Mouse (Mus musculus): ENCODE results near the gene Gm5862. TPM values are rescaled to one million over a fixed set of nuclear protein-coding genes. Genes with fewer than 3 reads are reported as not detected.

Gm5862 gene
- polyA plus RNA-seq, 1 experiment from 2014 or later: not detected

Other genes starting within 250 kb of the Gm5862 start
- gene Gm21663, start 80.5 kb downstream of the Gm5862 start, polyA plus RNA-seq (2015; fragmentation: Nextera tagmentation; extraction: Ambion mirVana): 0.05 and 0.06 TPM in 2 replicates
- gene Gm21671, start 68.5 kb downstream of the Gm5862 start, polyA plus RNA-seq (2015; fragmentation: Nextera tagmentation; extraction: Ambion mirVana): not detected in 2 replicates
- gene Gm21680, start 50.3 kb downstream of the Gm5862 start, polyA plus RNA-seq (2015; fragmentation: Nextera tagmentation; extraction: Ambion mirVana): 0.04 TPM in 1 of 2 replicates, not detected in the other
- gene Gm21698, start 34.3 kb downstream of the Gm5862 start, polyA plus RNA-seq (2015; fragmentation: Nextera tagmentation; extraction: Ambion mirVana): not detected in 2 replicates
- 0.05 TPM in 1 of 2 replicates, not detected in the other for gene Gm1979, start 18.1 kb downstream of the Gm5862 start, polyA plus RNA-seq (2015; fragmentation: Nextera tagmentation; extraction: Ambion mirVana)
- 0.04 and 0.05 TPM in 2 replicates for gene Speer4a, start 16.6 kb upstream of the Gm5862 start, polyA plus RNA-seq (2015; fragmentation: Nextera tagmentation; extraction: Ambion mirVana)
- gene Gm7347, start 35.7 kb upstream of the Gm5862 start, polyA plus RNA-seq (2015; fragmentation: Nextera tagmentation; extraction: Ambion mirVana): not detected in 2 replicates
- not detected in 2 replicates for gene Gm10471, start 66.4 kb upstream of the Gm5862 start, polyA plus RNA-seq (2015; fragmentation: Nextera tagmentation; extraction: Ambion mirVana)
- not detected in 2 replicates for gene 5031410I06Rik, start 82.4 kb upstream of the Gm5862 start, polyA plus RNA-seq (2015; fragmentation: Nextera tagmentation; extraction: Ambion mirVana)
- gene Gm10220, start 98.5 kb upstream of the Gm5862 start, polyA plus RNA-seq (2015; fragmentation: Nextera tagmentation; extraction: Ambion mirVana): 0.02 and 0.06 TPM in 2 replicates
- gene Gm7361, start 234.8 kb upstream of the Gm5862 start, polyA plus RNA-seq (2015; fragmentation: Nextera tagmentation; extraction: Ambion mirVana): not detected in 2 replicates